Mouse (Mus musculus): ENCODE measurements at regions not wholly inside any gene's neighbourhood (a gene's known extent, or its start where the extent isn't known, plus 50 kb on each side); places are given as distances from the start of the nearest gene placed in this dataset.

DNA sequence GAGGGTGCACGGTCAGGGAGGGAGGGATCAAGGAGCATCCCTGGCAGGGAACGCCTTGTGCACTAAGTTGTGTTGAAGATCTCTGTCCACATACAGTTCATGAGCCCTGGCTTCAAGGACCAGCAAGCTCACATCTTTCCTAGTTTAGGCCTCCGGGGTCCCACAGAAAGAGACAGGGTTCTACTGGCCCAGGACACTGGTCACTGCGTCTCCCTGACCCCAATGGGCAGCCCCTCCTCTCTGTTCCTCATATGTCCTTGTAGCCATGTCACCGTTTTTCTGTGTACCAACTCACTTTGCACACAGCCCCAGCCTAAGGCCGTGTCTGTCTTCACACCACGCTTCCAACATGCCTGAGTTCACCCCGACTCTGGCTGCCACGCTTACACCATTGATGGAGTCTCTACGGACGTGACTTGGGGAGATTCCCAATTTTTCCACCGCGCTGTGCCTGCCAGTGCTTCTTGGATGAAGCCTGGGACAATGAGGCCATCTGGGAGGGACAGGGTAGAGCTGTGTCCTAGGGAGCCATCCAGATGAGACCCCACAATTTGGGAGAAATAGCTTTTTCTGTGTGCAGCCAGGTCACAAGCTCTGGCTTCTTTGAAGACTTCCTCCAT, 86.5 kb upstream of the Ret start:
- 81% methylated on average over 13 of the region's 13 CpGs for WGBS
- H3K4me1 ChIP-seq (ENCODE audit: control insufficient read depth, insufficient read depth, low read length), result no peaks in the 10 kb centered on the region
- H3K9ac ChIP-seq (ENCODE audit: low read depth, low read length), result no peak overlapping the region
- no peak overlapping the region for H3K4me3 ChIP-seq
- TF ChIP-seq EP300 (IDR thresholded peaks at IDR 0.05; ENCODE audit: insufficient read depth, low read depth, low read length) (no peak), CTCF (IDR thresholded peaks at IDR 0.05) (no peak)
- no peaks in the 10 kb centered on the region for H3K27me3 ChIP-seq (ENCODE audit: control insufficient read depth, insufficient read depth, low read length)
- intact Hi-C loops (cut with DNase I), result no loop called here
- no peaks in the 10 kb centered on the region for H3K79me2 ChIP-seq (replicated peaks; ENCODE audit: control insufficient read depth, insufficient read depth, low read length)
- H3K27ac ChIP-seq, result no peak overlapping the region
- H3K36me3 ChIP-seq (ENCODE audit: control insufficient read depth, insufficient read depth, low read length), result no peaks in the 10 kb centered on the region
- DNase-seq, result no peak

DNA sequence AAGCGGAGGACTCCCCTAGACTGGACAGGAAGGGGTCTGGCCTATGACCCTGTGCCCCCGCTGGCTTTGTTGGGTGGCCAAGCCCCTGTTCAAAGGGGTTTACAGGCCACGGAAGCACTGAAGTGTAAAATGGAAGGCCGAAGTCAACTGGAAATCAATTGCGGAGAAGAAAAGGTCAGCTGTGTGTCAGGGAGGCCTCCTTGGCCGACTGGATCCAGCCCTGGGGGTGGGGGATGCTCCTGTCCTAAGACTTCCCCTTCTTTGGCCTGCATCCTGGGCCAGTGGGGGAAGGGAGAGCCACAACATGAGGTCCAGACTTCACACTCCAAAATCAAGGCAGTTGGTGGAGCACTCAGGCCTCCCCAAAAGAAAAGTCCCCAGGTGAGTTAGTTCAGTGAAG, 66.4 kb upstream of the Ret start:
- Histone ChIP-seq H3K27me3 (ENCODE audit: control insufficient read depth, insufficient read depth, low read length) (no peaks in the 10 kb centered on the region), H3K4me3 (no peak overlapping the region), H3K4me1 (ENCODE audit: control insufficient read depth, insufficient read depth, low read length) (no peaks in the 10 kb centered on the region), H3K36me3 (ENCODE audit: control insufficient read depth, insufficient read depth, low read length) (no peaks in the 10 kb centered on the region), H3K79me2 (replicated peaks; ENCODE audit: control insufficient read depth, insufficient read depth, low read length) (no peaks in the 10 kb centered on the region), H3K9ac (ENCODE audit: low read depth, low read length) (no peak overlapping the region), H3K27ac (no peak overlapping the region)
- 63% methylated on average over 6 of the region's 6 CpGs for WGBS
- intact Hi-C loops (cut with DNase I), result no loop called here
- no peak for TF ChIP-seq POLR2A (IDR thresholded peaks at IDR 0.05; ENCODE audit: insufficient read depth, low read depth, low read length)
- TF ChIP-seq EP300 (IDR thresholded peaks at IDR 0.05; ENCODE audit: insufficient read depth, low read depth, low read length), result no peak
- TF ChIP-seq CTCF (IDR thresholded peaks at IDR 0.05), result no peak
- no peak for DNase-seq

DNA sequence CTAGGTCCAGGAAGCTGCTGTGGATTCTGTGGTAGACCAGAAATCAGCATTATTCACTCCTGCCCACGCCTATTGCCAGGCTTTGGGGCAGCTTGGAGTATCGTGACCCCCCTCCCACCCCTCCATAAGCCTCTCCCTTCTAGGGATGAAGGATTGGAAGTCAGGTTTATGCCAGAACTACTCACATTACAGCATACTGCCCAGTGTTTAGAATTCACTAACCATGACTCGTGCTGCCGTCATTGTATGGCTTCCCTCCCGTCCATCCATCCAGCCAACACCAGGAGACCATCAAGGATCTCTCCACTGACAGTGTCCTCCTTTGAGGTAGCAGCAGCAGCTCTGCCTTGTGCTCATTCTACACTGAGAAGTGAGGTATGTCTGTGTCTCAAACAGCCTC, 62.4 kb upstream of the Ret start:
- no peak overlapping the region for H3K4me3 ChIP-seq
- TF ChIP-seq POLR2A (IDR thresholded peaks at IDR 0.05; ENCODE audit: insufficient read depth, low read depth, low read length) (no peak), CTCF (IDR thresholded peaks at IDR 0.05) (no peak), EP300 (IDR thresholded peaks at IDR 0.05; ENCODE audit: insufficient read depth, low read depth, low read length) (no peak)
- H3K9ac ChIP-seq (ENCODE audit: low read depth, low read length), result no peak overlapping the region
- no peaks in the 10 kb centered on the region for H3K36me3 ChIP-seq (ENCODE audit: control insufficient read depth, insufficient read depth, low read length)
- H3K4me1 ChIP-seq (ENCODE audit: control insufficient read depth, insufficient read depth, low read length), result no peaks in the 10 kb centered on the region
- 71% methylated on average over 5 of the region's 5 CpGs for WGBS
- H3K27me3 ChIP-seq (ENCODE audit: control insufficient read depth, insufficient read depth, low read length), result no peaks in the 10 kb centered on the region
- no peak for DNase-seq
- H3K27ac ChIP-seq, result no peak overlapping the region
- intact Hi-C loops (cut with DNase I), result no loop called here
- H3K79me2 ChIP-seq (replicated peaks; ENCODE audit: control insufficient read depth, insufficient read depth, low read length), result no peaks in the 10 kb centered on the region

DNA sequence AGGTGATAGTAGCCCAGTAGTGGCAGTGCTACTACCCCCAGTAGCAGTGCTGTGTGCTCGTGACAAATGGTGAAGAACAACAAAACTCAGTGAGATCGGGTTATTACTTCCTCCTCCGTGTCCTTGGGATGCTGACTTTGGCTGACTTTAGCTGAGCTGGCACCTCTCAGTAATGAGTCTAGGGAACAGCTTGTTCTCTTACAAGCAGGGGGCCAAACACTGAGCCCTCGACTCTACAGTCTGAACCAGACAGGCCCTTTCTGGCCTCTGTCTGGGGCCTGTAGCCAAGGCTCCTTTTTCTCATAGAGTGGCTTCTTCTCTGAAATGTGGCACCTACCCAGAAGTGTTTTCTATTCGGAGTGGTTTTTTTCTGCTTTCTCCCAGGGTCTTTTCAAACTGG, 57.4 kb upstream of the Ret start:
- Histone ChIP-seq H3K79me2 (replicated peaks; ENCODE audit: control insufficient read depth, insufficient read depth, low read length) (no peaks in the 10 kb centered on the region), H3K27me3 (ENCODE audit: control insufficient read depth, insufficient read depth, low read length) (no peaks in the 10 kb centered on the region), H3K4me1 (ENCODE audit: control insufficient read depth, insufficient read depth, low read length) (no peaks in the 10 kb centered on the region), H3K4me3 (no peak overlapping the region), H3K9ac (ENCODE audit: low read depth, low read length) (no peak overlapping the region), H3K27ac (no peak overlapping the region), H3K36me3 (ENCODE audit: control insufficient read depth, insufficient read depth, low read length) (no peaks in the 10 kb centered on the region)
- DNase-seq, result no peak
- no peak for TF ChIP-seq POLR2A (IDR thresholded peaks at IDR 0.05; ENCODE audit: insufficient read depth, low read depth, low read length)
- TF ChIP-seq EP300 (IDR thresholded peaks at IDR 0.05; ENCODE audit: insufficient read depth, low read depth, low read length), result no peak
- TF ChIP-seq CTCF (IDR thresholded peaks at IDR 0.05), result no peak
- WGBS, result 59% methylated on average over 5 of the region's 5 CpGs
- intact Hi-C loops (cut with DNase I), result no loop called here

DNA sequence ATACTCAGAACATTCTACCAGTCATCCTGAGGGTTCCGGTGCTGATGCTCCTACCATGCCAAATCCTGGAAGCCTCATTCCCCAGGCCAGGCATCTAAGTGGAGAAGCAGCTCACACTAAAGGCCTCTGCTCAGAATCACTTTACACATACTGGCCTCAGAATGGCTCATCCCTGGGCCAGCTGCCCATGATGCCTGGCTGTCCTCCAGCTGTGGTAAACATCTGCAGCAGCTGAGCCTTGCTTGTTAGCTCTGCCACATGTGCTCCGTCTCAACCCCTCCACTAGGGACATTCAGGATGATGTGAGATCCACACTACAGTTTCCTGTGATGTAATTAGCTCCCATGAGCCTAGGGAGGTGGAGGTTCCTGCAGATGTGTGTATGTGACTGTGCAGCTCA, 55.2 kb upstream of the Ret start:
- 70% methylated on average over 2 of the region's 2 CpGs for WGBS
- no peaks in the 10 kb centered on the region for H3K27me3 ChIP-seq (ENCODE audit: control insufficient read depth, insufficient read depth, low read length)
- no peaks in the 10 kb centered on the region for H3K4me1 ChIP-seq (ENCODE audit: control insufficient read depth, insufficient read depth, low read length)
- TF ChIP-seq EP300 (IDR thresholded peaks at IDR 0.05; ENCODE audit: insufficient read depth, low read depth, low read length) (no peak), POLR2A (IDR thresholded peaks at IDR 0.05; ENCODE audit: insufficient read depth, low read depth, low read length) (no peak), CTCF (IDR thresholded peaks at IDR 0.05) (no peak)
- H3K36me3 ChIP-seq (ENCODE audit: control insufficient read depth, insufficient read depth, low read length), result no peaks in the 10 kb centered on the region
- no peaks in the 10 kb centered on the region for H3K79me2 ChIP-seq (replicated peaks; ENCODE audit: control insufficient read depth, insufficient read depth, low read length)
- DNase-seq, result no peak
- H3K27ac ChIP-seq, result no peak overlapping the region
- no peak overlapping the region for H3K4me3 ChIP-seq
- H3K9ac ChIP-seq (ENCODE audit: low read depth, low read length), result no peak overlapping the region
- intact Hi-C loops (cut with DNase I), result no loop called here

DNA sequence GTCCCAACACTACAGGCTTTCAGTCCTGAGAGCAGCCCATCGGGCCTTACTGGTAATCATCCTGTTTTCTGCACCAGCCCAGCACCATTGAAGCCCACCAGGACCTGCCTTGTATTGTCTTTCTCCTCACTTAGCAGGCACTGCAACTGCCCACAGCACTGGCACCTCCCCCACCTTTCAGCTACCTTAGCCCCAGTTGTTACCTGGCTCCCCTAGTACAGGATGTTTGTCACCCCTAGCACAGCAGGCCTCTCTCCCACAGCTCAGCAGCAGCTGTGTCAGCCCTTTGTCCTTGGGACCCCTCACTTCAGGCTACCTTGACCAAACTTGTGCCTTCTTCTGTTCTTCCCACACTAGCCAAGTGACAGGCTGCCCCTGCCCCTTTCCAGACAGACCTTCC, 53.6 kb upstream of the Ret start:
- Histone ChIP-seq H3K9ac (ENCODE audit: low read depth, low read length) (no peak overlapping the region), H3K4me3 (no peak overlapping the region), H3K4me1 (ENCODE audit: control insufficient read depth, insufficient read depth, low read length) (no peaks in the 10 kb centered on the region), H3K79me2 (replicated peaks; ENCODE audit: control insufficient read depth, insufficient read depth, low read length) (no peaks in the 10 kb centered on the region), H3K36me3 (ENCODE audit: control insufficient read depth, insufficient read depth, low read length) (no peaks in the 10 kb centered on the region), H3K27me3 (ENCODE audit: control insufficient read depth, insufficient read depth, low read length) (no peaks in the 10 kb centered on the region), H3K27ac (no peak overlapping the region)
- DNase-seq, result no peak
- intact Hi-C loops (cut with DNase I), result no loop called here
- TF ChIP-seq POLR2A (IDR thresholded peaks at IDR 0.05; ENCODE audit: insufficient read depth, low read depth, low read length), result no peak
- no peak for TF ChIP-seq CTCF (IDR thresholded peaks at IDR 0.05)
- TF ChIP-seq EP300 (IDR thresholded peaks at IDR 0.05; ENCODE audit: insufficient read depth, low read depth, low read length), result no peak
- WGBS, result 25% methylated on average over 1 of the region's 1 CpGs

Measured in heart, adult 2 months (tissue).